Mouse (Mus musculus): ENCODE data around the gene Gm10306. TPM values are rescaled to one million over a fixed set of nuclear protein-coding genes. Genes with fewer than 3 reads are reported as not detected.

Gm10306 gene
- polyA plus RNA-seq (2014; fragmentation: Nextera tagmentation; extraction: Ambion mirVana), result 0.63 TPM in 1 of 2 replicates, not detected in the other

DNA sequence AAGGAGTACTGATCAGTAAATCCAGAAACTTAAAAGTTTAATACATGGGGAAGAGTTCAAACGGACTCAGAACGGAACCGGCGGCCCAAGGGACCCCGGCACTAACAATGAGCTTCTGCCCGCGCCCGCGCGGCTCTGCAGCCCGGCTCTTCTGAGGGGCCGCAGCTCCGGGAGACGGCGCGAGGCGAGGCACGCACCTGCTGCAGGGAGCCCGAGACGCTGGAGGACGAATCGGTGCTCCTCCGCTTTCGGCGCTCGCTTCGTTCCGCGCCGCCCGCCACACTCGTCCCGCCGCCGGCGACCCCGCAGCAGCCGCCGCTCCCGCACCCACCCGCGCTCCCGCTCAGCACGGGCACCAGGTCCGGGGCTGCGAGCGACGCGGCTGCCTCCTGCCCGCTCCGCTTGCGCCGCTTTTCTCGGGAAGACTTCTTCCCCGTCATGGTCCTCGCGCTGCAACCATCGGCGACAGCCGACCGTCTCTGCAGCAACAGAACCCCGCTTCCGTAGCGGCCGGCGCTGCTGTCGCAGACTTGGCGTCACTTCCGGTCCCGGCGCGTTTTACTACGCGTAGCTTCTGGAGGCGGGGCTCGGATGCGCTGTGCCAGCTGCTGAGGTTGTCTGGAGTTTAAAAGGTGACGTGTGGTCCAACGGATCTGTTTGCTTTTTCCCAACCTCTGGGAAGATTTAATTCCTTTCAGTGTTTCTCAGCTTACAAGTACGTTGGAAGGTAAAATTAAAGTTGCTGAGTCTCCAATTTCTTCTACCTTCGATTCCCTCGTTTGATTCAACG, at the start of gene Gm10306, which contains the start of gene Caap1:
TSS of gene Gm10306 (plus strand) at position 282 of the 790 bp plus-strand sequence.
TSS of gene Caap1 (minus strand) at position 532 of the 790 bp plus-strand sequence.
- H3K27me3 ChIP-seq (ENCODE audit: control insufficient read depth, insufficient read depth, low read length), result no peaks in the 10 kb centered on the region
- peak within 1 kb of the TSS; percentile 87 for H3K27ac ChIP-seq (replicated peaks; ENCODE audit: low read depth, low read length)
- ATAC-seq (ENCODE audit: low FRiP score, low TSS enrichment), result peak; percentile 98
- H3K4me2 ChIP-seq (ENCODE audit: low read length), result peak within 1 kb of the TSS; percentile 55
- H3K9me3 ChIP-seq (ENCODE audit: control insufficient read depth, low read length), result no peaks in the 10 kb centered on the region
- peak within 1 kb of the TSS; percentile 79 for H3K9ac ChIP-seq (replicated peaks; ENCODE audit: low read length)
- H3K36me3 ChIP-seq (ENCODE audit: control insufficient read depth, insufficient read depth, low read length), result no peaks in the 10 kb centered on the region
- DNase-seq, result peak; percentile 98
- WGBS, result 1% methylated on average over 80 of the region's 83 CpGs
- peaks cover 14% of the 10 kb centered on the region for H3K4me1 ChIP-seq (ENCODE audit: control insufficient read depth, insufficient read depth, low read length)
- H3K4me3 ChIP-seq (replicated peaks; ENCODE audit: low read depth, low read length), result peak within 1 kb of the TSS; percentile 88

DNA sequence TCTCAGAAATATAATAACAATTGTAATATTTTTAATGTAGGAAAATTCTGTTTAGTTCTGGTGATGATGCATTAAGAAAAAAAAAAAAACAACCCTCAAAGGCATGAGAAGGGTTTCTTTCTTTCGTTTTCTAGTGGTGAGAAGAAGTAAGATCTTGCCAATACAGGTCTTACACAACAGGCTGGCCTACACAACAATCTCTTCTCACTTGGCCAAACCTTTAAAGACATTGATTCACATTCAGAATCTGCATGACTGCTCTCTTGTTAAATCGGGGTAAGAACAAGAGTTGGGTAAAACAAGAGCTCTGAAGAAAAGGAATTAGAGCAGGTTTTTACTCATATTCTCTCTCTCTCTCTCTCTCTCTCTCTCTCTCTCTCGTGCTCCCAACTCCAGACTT, 41.0 kb upstream of the Gm10306 start:
- DNase-seq, result no peak
- no peak overlapping the region for H3K9ac ChIP-seq (replicated peaks; ENCODE audit: low read length)
- 76% methylated on average over 3 of the region's 3 CpGs for WGBS

DNA sequence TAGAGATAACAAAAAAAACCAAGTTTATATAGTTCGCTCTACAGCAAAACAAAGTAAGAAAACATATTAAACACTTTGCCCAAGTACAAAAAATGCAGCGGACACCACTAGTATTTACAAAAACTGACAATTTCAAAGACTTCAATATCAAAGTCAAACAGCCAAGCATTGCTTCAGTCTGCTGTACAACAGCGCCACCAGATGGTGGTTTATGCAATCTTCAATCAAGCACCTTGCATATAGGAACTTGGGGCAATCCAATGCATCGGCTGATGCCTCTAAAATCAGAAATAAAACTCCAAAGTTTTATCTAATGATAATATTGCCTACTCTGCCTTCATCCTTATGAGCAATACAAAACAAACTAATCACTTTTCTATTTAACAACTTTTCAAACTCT, 38.7 kb upstream of the Gm10306 start:
- H3K4me2 ChIP-seq (ENCODE audit: low read length), result no peak overlapping the region
- DNase-seq (peak; percentile 89), ATAC-seq (ENCODE audit: low FRiP score, low TSS enrichment) (0 out of 2 replicates have a peak, but pooled peaks have one; percentile 46)
- no peak overlapping the region for H3K9ac ChIP-seq (replicated peaks; ENCODE audit: low read length)
- no peaks in the 10 kb centered on the region for H3K9me3 ChIP-seq (ENCODE audit: control insufficient read depth, low read length)
- H3K4me3 ChIP-seq (replicated peaks; ENCODE audit: low read depth, low read length), result no peak overlapping the region
- 66% methylated on average over 4 of the region's 4 CpGs for WGBS
- H3K36me3 ChIP-seq (ENCODE audit: control insufficient read depth, insufficient read depth, low read length), result no peaks in the 10 kb centered on the region
- H3K4me1 ChIP-seq (ENCODE audit: control insufficient read depth, insufficient read depth, low read length), result no peaks in the 10 kb centered on the region
- no peak overlapping the region for H3K27ac ChIP-seq (replicated peaks; ENCODE audit: low read depth, low read length)
- no peaks in the 10 kb centered on the region for H3K27me3 ChIP-seq (ENCODE audit: control insufficient read depth, insufficient read depth, low read length)

More for the DNA sequence above, 41.0 kb upstream of the Gm10306 start:
- Histone ChIP-seq H3K4me2 (ENCODE audit: low read length) (no peak overlapping the region), H3K4me1 (ENCODE audit: control insufficient read depth, insufficient read depth, low read length) (no peaks in the 10 kb centered on the region), H3K27me3 (ENCODE audit: control insufficient read depth, insufficient read depth, low read length) (no peaks in the 10 kb centered on the region), H3K9me3 (ENCODE audit: control insufficient read depth, low read length) (no peaks in the 10 kb centered on the region), H3K36me3 (ENCODE audit: control insufficient read depth, insufficient read depth, low read length) (peaks cover 9% of the 10 kb centered on the region; the same call in 1 of the 2 replicates), H3K27ac (replicated peaks; ENCODE audit: low read depth, low read length) (no peak overlapping the region), H3K4me3 (replicated peaks; ENCODE audit: low read depth, low read length) (no peak overlapping the region)
- ATAC-seq (ENCODE audit: low FRiP score, low TSS enrichment), result no peak

GRCm38 (mm10) chr4:94523321-94523720, 33.0 kb upstream of the Gm10306 start:
- Histone ChIP-seq H3K4me1 (ENCODE audit: control insufficient read depth, insufficient read depth, low read length) (no peaks in the 10 kb centered on the region), H3K27ac (replicated peaks; ENCODE audit: low read depth, low read length) (no peak overlapping the region), H3K27me3 (ENCODE audit: control insufficient read depth, insufficient read depth, low read length) (no peaks in the 10 kb centered on the region), H3K4me3 (replicated peaks; ENCODE audit: low read depth, low read length) (no peak overlapping the region), H3K9me3 (ENCODE audit: control insufficient read depth, low read length) (no peaks in the 10 kb centered on the region), H3K9ac (replicated peaks; ENCODE audit: low read length) (no peak overlapping the region), H3K36me3 (ENCODE audit: control insufficient read depth, insufficient read depth, low read length) (no peaks in the 10 kb centered on the region), H3K4me2 (ENCODE audit: low read length) (no peak overlapping the region)
- ATAC-seq (ENCODE audit: low FRiP score, low TSS enrichment) (no peak), DNase-seq (peak; percentile 64)

GRCm38 (mm10) chr4:94529448-94529847, 26.9 kb upstream of the Gm10306 start:
- DNase-seq, result no peak
- ATAC-seq (ENCODE audit: low FRiP score, low TSS enrichment), result no peak
- no peak overlapping the region for H3K27ac ChIP-seq (replicated peaks; ENCODE audit: low read depth, low read length)
- no peaks in the 10 kb centered on the region for H3K4me1 ChIP-seq (ENCODE audit: control insufficient read depth, insufficient read depth, low read length)
- WGBS, result 100% methylated on average over 1 of the region's 1 CpGs
- no peaks in the 10 kb centered on the region for H3K36me3 ChIP-seq (ENCODE audit: control insufficient read depth, insufficient read depth, low read length)
- no peak overlapping the region for H3K4me2 ChIP-seq (ENCODE audit: low read length)
- H3K9me3 ChIP-seq (ENCODE audit: control insufficient read depth, low read length), result no peaks in the 10 kb centered on the region
- H3K27me3 ChIP-seq (ENCODE audit: control insufficient read depth, insufficient read depth, low read length), result no peaks in the 10 kb centered on the region
- no peak overlapping the region for H3K9ac ChIP-seq (replicated peaks; ENCODE audit: low read length)
- no peak overlapping the region for H3K4me3 ChIP-seq (replicated peaks; ENCODE audit: low read depth, low read length)

- Histone ChIP-seq H3K9me3 (ENCODE audit: control insufficient read depth, low read length) (no peaks in the 10 kb centered on the region), H3K27me3 (ENCODE audit: control insufficient read depth, insufficient read depth, low read length) (no peaks in the 10 kb centered on the region), H3K4me3 (replicated peaks; ENCODE audit: low read depth, low read length) (no peak overlapping the region), H3K9ac (replicated peaks; ENCODE audit: low read length) (no peak overlapping the region), H3K4me2 (ENCODE audit: low read length) (no peak overlapping the region), H3K36me3 (ENCODE audit: control insufficient read depth, insufficient read depth, low read length) (peaks cover 12% of the 10 kb centered on the region; the same call in 1 of the 2 replicates), H3K4me1 (ENCODE audit: control insufficient read depth, insufficient read depth, low read length) (no peaks in the 10 kb centered on the region), H3K27ac (replicated peaks; ENCODE audit: low read depth, low read length) (no peak overlapping the region)
- DNase-seq (no peak), ATAC-seq (ENCODE audit: low FRiP score, low TSS enrichment) (no peak)
These were observed 23.1 kb upstream of the Gm10306 start for GRCm38 (mm10) chr4:94533205-94533604.

GRCm38 (mm10) chr4:94543041-94543440, 13.3 kb upstream of the Gm10306 start:
- ATAC-seq (ENCODE audit: low FRiP score, low TSS enrichment), result no peak
- H3K9ac ChIP-seq (replicated peaks; ENCODE audit: low read length), result no peak overlapping the region
- H3K27ac ChIP-seq (replicated peaks; ENCODE audit: low read depth, low read length), result no peak overlapping the region
- no peaks in the 10 kb centered on the region for H3K4me1 ChIP-seq (ENCODE audit: control insufficient read depth, insufficient read depth, low read length)
- H3K36me3 ChIP-seq (ENCODE audit: control insufficient read depth, insufficient read depth, low read length), result peaks cover 55% of the 10 kb centered on the region
- no peaks in the 10 kb centered on the region for H3K27me3 ChIP-seq (ENCODE audit: control insufficient read depth, insufficient read depth, low read length)
- WGBS, result 95% methylated on average over 4 of the region's 4 CpGs
- no peak for DNase-seq
- no peak overlapping the region for H3K4me2 ChIP-seq (ENCODE audit: low read length)
- no peak overlapping the region for H3K4me3 ChIP-seq (replicated peaks; ENCODE audit: low read depth, low read length)
- H3K9me3 ChIP-seq (ENCODE audit: control insufficient read depth, low read length), result no peaks in the 10 kb centered on the region

DNA sequence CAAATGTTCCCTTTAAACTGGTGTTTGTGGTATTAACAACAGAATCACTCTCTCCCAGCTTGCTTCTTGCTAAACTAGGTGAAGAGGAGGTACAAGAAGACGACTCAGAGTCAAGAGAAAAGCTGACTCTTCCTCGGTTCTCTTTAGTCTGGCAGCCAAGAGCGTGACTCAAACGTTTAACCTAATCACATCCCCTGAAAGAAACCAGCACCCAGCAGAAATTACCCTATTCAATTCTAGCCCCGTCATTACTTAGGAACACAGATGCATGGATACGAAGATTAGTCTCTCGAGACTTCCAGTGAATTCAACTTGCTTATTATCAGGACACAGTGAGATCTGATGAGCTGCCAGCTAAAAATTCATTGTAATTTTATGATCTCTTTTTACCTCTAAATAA, 12.0 kb upstream of the Gm10306 start:
- H3K4me1 ChIP-seq (ENCODE audit: control insufficient read depth, insufficient read depth, low read length), result no peaks in the 10 kb centered on the region
- H3K27me3 ChIP-seq (ENCODE audit: control insufficient read depth, insufficient read depth, low read length), result no peaks in the 10 kb centered on the region
- no peak overlapping the region for H3K27ac ChIP-seq (replicated peaks; ENCODE audit: low read depth, low read length)
- ATAC-seq (ENCODE audit: low FRiP score, low TSS enrichment) (no peak), DNase-seq (no peak)
- H3K9me3 ChIP-seq (ENCODE audit: control insufficient read depth, low read length), result no peaks in the 10 kb centered on the region
- 62% methylated on average over 7 of the region's 7 CpGs for WGBS
- no peak overlapping the region for H3K4me2 ChIP-seq (ENCODE audit: low read length)
- no peak overlapping the region for H3K9ac ChIP-seq (replicated peaks; ENCODE audit: low read length)
- peaks cover 47% of the 10 kb centered on the region for H3K36me3 ChIP-seq (ENCODE audit: control insufficient read depth, insufficient read depth, low read length)
- no peak overlapping the region for H3K4me3 ChIP-seq (replicated peaks; ENCODE audit: low read depth, low read length)

DNA sequence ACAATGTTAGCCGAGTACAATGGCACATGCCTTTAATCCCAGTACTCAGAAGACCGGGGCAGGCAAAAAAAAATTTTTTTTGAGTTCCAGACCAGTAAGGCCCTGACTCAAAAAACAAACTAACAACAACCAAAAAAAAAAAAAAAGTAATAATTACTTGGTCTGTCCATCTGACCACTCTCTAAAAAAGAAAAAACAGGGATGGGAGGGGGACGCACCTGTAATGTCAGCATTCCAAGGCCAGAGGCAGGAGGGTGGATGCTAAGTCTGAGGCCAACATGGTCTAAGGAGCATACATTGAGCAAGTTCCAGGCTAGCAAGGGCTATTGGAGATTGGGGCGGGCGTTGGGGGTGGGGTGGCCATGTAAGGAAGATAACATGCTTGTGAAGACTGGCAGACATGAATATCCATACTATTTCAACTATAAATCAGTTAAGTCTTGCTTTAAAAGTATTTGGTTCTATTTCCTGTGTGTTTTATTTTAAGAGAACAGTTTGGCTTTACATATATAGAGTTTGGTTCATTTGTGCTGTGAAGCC, 1.3 kb upstream of the Gm10306 start:
- 94% methylated on average over 5 of the region's 5 CpGs for WGBS
- ATAC-seq (ENCODE audit: low FRiP score, low TSS enrichment) (no peak), DNase-seq (no peak)
- H3K36me3 ChIP-seq (ENCODE audit: control insufficient read depth, insufficient read depth, low read length), result no peaks in the 10 kb centered on the region
- no peak overlapping the region for H3K9ac ChIP-seq (replicated peaks; ENCODE audit: low read length)
- peaks cover 14% of the 10 kb centered on the region for H3K4me1 ChIP-seq (ENCODE audit: control insufficient read depth, insufficient read depth, low read length)
- no peaks in the 10 kb centered on the region for H3K27me3 ChIP-seq (ENCODE audit: control insufficient read depth, insufficient read depth, low read length)
- H3K9me3 ChIP-seq (ENCODE audit: control insufficient read depth, low read length), result no peaks in the 10 kb centered on the region
- no peak overlapping the region for H3K4me3 ChIP-seq (replicated peaks; ENCODE audit: low read depth, low read length)
- no peak overlapping the region for H3K27ac ChIP-seq (replicated peaks; ENCODE audit: low read depth, low read length)
- H3K4me2 ChIP-seq (ENCODE audit: low read length), result peak overlapping the region; percentile 55

Data from midbrain, embryonic 14.5 days (tissue).